In the genomic region with DNA sequence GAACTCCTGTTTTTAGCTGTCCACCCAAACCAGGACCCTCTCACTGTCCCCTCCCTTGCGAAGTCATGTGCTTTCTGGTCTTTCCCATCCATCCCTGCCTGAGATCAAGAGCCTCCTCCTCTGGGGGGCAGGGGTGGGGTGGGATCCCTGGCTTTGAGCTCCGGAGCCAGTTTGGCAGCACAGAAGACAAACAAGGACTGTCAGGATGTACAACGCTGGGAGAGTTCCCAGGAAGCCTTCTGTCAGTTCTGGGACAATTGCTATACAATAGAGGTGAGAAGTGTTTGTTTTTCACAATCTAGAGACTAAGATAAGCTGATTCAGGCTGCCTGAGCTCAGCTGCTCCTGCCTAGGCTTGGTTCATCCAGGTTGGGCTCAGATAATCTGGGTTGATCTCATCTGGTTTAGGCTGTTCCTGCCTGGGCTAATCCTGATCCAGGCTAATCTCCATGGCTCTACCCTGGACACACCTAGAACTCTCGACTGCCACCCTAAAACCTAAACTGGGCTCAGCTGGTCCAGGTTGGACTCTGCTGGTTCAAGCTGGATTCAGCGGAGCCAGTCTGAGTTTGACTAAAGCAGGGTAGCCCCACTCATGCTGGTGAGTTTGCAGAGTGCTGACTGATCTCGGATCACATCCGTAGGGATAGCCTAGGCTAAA, we compare ENCODE assay signal across 15 mouse cellular contexts. TPM values are rescaled to one million over a fixed set of nuclear protein-coding genes. Genes with fewer than 3 reads are reported as not detected.
DNase-seq lines count a peak whose midpoint lies in the region; ATAC-seq and TF ChIP-seq lines count a peak whose summit lies in the region.
"Had no signal": no experiment of that assay in that cellular context is flagged by ENCODE, and none has a peak within 500 bp of the region (broad histone marks: within the 10 kb centered on the region; RNA-seq: fewer than 3 reads in every experiment).

No protein-coding gene starts in this region.

- H3K4me1 ChIP-seq in heart, embryonic 13.5 days: peaks cover 12% of the 10 kb centered on the region
- 0 out of 2 replicates have a peak, but pooled peaks cover 3% of the 10 kb centered on the region for H3K4me1 ChIP-seq in kidney, postnatal 0 days (replicated peaks; ENCODE audit: insufficient read depth, low read length)
- H3K4me1 ChIP-seq in limb, embryonic 10.5 days: no peaks in the 10 kb centered on the region
- no peaks in the 10 kb centered on the region for H3K4me1 ChIP-seq in forebrain, embryonic 15.5 days

- DNase-seq in heart, postnatal 25 days (ENCODE audit: low spot score): no peak
- DNase-seq in kidney, postnatal 0 days (ENCODE audit: low spot score): peak; percentile 47
- no peak for DNase-seq in kidney, adult 9 months
- peak; percentile 43 for DNase-seq in R1 (ENCODE audit: low read depth, low spot score)
- peak; percentile 37 for DNase-seq in lung, postnatal 25 days (ENCODE audit: low spot score)
- DNase-seq in limb, embryonic 10.5 days (ENCODE audit: low spot score): no peak
- DNase-seq: liver, embryonic 13.5 days; retina, postnatal 1 day; thymus, postnatal 14 days had no signal

- no peak overlapping the region for H3K4me2 ChIP-seq in heart, embryonic 13.5 days
- H3K4me2 ChIP-seq in kidney, postnatal 0 days (ENCODE audit: low read length): no peak overlapping the region
- H3K4me2 ChIP-seq in forebrain, embryonic 15.5 days (replicated peaks): no peak overlapping the region
- H3K4me2 ChIP-seq: heart, embryonic 11.5 days; liver, embryonic 13.5 days had no signal

- peak overlapping the region; percentile 61 for H3K27ac ChIP-seq in heart, embryonic 13.5 days (replicated peaks)
- peak overlapping the region; percentile 62; the same call in 1 of the 2 replicates for H3K27ac ChIP-seq in kidney, postnatal 0 days
- no peak overlapping the region for H3K27ac ChIP-seq in limb, embryonic 10.5 days
- no peak overlapping the region for H3K27ac ChIP-seq in forebrain, embryonic 15.5 days (replicated peaks)
- H3K27ac ChIP-seq: liver, embryonic 13.5 days had no signal

- H3K9ac ChIP-seq in heart, embryonic 13.5 days: no peak overlapping the region
- no peak overlapping the region for H3K9ac ChIP-seq in kidney, postnatal 0 days (ENCODE audit: low read depth, low read length)
- H3K9ac ChIP-seq in forebrain, embryonic 15.5 days (replicated peaks): no peak overlapping the region
- H3K9ac ChIP-seq: liver, embryonic 13.5 days had no signal

- no peaks in the 10 kb centered on the region for H3K27me3 ChIP-seq in heart, embryonic 13.5 days (replicated peaks)
- H3K27me3 ChIP-seq in kidney, postnatal 0 days (ENCODE audit: insufficient read depth, low read length): no peaks in the 10 kb centered on the region
- no peaks in the 10 kb centered on the region for H3K27me3 ChIP-seq in limb, embryonic 10.5 days (ENCODE audit: low read depth, poor library complexity, severe bottlenecking)
- H3K27me3 ChIP-seq in forebrain, embryonic 15.5 days: no peaks in the 10 kb centered on the region
- H3K27me3 ChIP-seq: liver, embryonic 13.5 days; Patski had no signal

- no peak; the same call in 1 of the 2 replicates for ATAC-seq in heart, embryonic 13.5 days (ENCODE audit: extremely low read depth, insufficient number of reproducible peaks, low FRiP score, low TSS enrichment)
- ATAC-seq in kidney, postnatal 0 days (replicated peaks; ENCODE audit: low FRiP score, low read depth): no peak
- ATAC-seq in forebrain, embryonic 15.5 days (replicated peaks): no peak
- ATAC-seq: Patski had no signal

- intact Hi-C loops in heart, postnatal 25 days (cut with DNase I): no loop called here

- TF ChIP-seq CTCF in kidney, postnatal 0 days (IDR thresholded peaks at IDR 0.05; ENCODE audit: low read depth): no peak

- 55% methylated on average over 7 of the region's 7 CpGs for WGBS in heart, embryonic 13.5 days
- WGBS in kidney, postnatal 0 days: 66% methylated on average over 7 of the region's 7 CpGs
- WGBS in limb, embryonic 10.5 days: 70% methylated on average over 7 of the region's 7 CpGs
- WGBS in forebrain, embryonic 15.5 days: 79% methylated on average over 7 of the region's 7 CpGs

- no peaks in the 10 kb centered on the region for H3K9me3 ChIP-seq in heart, embryonic 13.5 days
- H3K9me3 ChIP-seq in kidney, postnatal 0 days (replicated peaks; ENCODE audit: low read length): no peaks in the 10 kb centered on the region
- H3K9me3 ChIP-seq in limb, embryonic 10.5 days (replicated peaks): no peaks in the 10 kb centered on the region
- H3K9me3 ChIP-seq in forebrain, embryonic 15.5 days: no peaks in the 10 kb centered on the region
- H3K9me3 ChIP-seq: liver, embryonic 13.5 days had no signal

- no peak overlapping the region for H3K4me3 ChIP-seq in heart, embryonic 13.5 days
- no peak overlapping the region for H3K4me3 ChIP-seq in kidney, postnatal 0 days (replicated peaks; ENCODE audit: low read depth, low read length)
- no peak overlapping the region for H3K4me3 ChIP-seq in limb, embryonic 10.5 days
- H3K4me3 ChIP-seq in forebrain, embryonic 15.5 days: no peak overlapping the region
- H3K4me3 ChIP-seq: liver, embryonic 13.5 days had no signal

- no peaks in the 10 kb centered on the region for H3K36me3 ChIP-seq in heart, embryonic 13.5 days
- no peaks in the 10 kb centered on the region for H3K36me3 ChIP-seq in kidney, postnatal 0 days (ENCODE audit: insufficient read depth, low read length)
- H3K36me3 ChIP-seq in limb, embryonic 10.5 days: no peaks in the 10 kb centered on the region
- no peaks in the 10 kb centered on the region for H3K36me3 ChIP-seq in forebrain, embryonic 15.5 days
- H3K36me3 ChIP-seq: liver, embryonic 13.5 days had no signal

RNA-seq across cellular contexts. Expression of gene Mtss1l, which starts 39.1 kb away (rescaled TPM):
- polyA plus RNA-seq in heart, embryonic 13.5 days (2015; fragmentation: Nextera tagmentation; extraction: Ambion mirVana): 6.0 and 6.4 TPM in 2 replicates
- 10 to 100 TPM; 33.8 to 36.1 TPM for total RNA-seq in heart, postnatal 25 days (2021)
- 8.7 and 12.4 TPM in 2 replicates for polyA plus RNA-seq in kidney, postnatal 0 days (2015; fragmentation: Nextera tagmentation; extraction: Ambion mirVana)
- 7.8 and 8.8 TPM in 2 replicates for polyA plus RNA-seq in limb, embryonic 10.5 days (2016; fragmentation: Nextera tagmentation; extraction: Ambion mirVana)
- polyA plus RNA-seq in forebrain, embryonic 15.5 days (2015; fragmentation: Nextera tagmentation; extraction: Ambion mirVana): 22.5 and 32.2 TPM in 2 replicates

RNA-seq across cellular contexts. Expression of gene Il34, which starts 45.3 kb away (rescaled TPM):
- 0.17 and 0.27 TPM in 2 replicates for polyA plus RNA-seq in heart, embryonic 13.5 days (2015; fragmentation: Nextera tagmentation; extraction: Ambion mirVana)
- total RNA-seq in heart, postnatal 25 days (2021): 1 to 10 TPM; 7.2 TPM
- 5.2 and 7.5 TPM in 2 replicates for polyA plus RNA-seq in kidney, postnatal 0 days (2015; fragmentation: Nextera tagmentation; extraction: Ambion mirVana)
- polyA plus RNA-seq in limb, embryonic 10.5 days (2016; fragmentation: Nextera tagmentation; extraction: Ambion mirVana): 0.15 TPM in 1 of 2 replicates, not detected in the other
- polyA plus RNA-seq in forebrain, embryonic 15.5 days (2015; fragmentation: Nextera tagmentation; extraction: Ambion mirVana): 2.5 and 3.4 TPM in 2 replicates
- total RNA-seq: common myeloid progenitor, adult 5-6 weeks; megakaryocyte-erythroid progenitor cell, adult 5-6 weeks had no signal

Comparison
In these comparisons a context has a peak if more than half of its experiments do, and no peak if none do; other contexts are left out.
1. DNase-seq: peak in kidney, postnatal 0 days (single experiment), R1 (single experiment) and lung, postnatal 25 days (single experiment); none in heart, postnatal 25 days (single experiment), kidney, adult 9 months (single experiment) and limb, embryonic 10.5 days (single experiment).
2. H3K27ac ChIP-seq: peak in heart, embryonic 13.5 days (single experiment) and kidney, postnatal 0 days (single experiment); none in limb, embryonic 10.5 days (single experiment) and forebrain, embryonic 15.5 days (single experiment).